Mouse (Mus musculus) gastrocnemius, postnatal 14 days (tissue): Measurements from ENCODE around the gene Mrpl19. TPM values are rescaled to one million over a fixed set of nuclear protein-coding genes. Genes with fewer than 3 reads are reported as not detected.

Experiments
- DNase-seq: peaks from one replicate; pipeline ENCODE4 v3.0.0; 2021; ENCODE audit warnings: mixed read lengths
- intact Hi-C: fragments of 180-260 bp; cut with DNase I; formaldehyde crosslinking; loops from one replicate; pipeline ENCODE4 v1.15.1; 2025; ENCODE audit warnings: low total_unique reads
- total RNA-seq, 2 experiments: library from RNA; stranded (reverse); gene quantifications; 2 replicates each; pipeline ENCODE4 v1.2.3; 2021

Mrpl19 gene
- total RNA-seq, 2 experiments from 2014 or later: 24.2 to 24.7 TPM

DNA sequence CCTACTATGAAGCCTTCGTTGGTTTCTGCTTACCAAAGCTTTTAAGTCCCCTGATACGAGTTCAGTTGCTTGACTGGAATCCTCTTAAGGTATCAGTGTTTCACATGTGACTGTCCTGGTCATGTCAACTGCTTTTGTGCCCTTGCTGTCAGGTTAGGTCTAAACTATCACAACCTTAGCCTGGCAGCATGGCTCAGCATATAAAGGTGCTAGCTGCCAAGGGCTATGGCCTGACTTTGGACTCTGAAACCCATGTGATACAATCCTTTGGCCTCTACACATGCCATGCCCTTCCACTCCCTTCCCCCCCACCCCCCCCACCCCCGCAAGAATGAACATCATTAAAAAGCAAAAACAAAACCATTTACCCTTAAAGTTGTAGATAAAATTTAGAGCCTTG is 21.3 kb downstream of the Mrpl19 start:
- no peak for DNase-seq
- intact Hi-C loops: no loop called here

DNA sequence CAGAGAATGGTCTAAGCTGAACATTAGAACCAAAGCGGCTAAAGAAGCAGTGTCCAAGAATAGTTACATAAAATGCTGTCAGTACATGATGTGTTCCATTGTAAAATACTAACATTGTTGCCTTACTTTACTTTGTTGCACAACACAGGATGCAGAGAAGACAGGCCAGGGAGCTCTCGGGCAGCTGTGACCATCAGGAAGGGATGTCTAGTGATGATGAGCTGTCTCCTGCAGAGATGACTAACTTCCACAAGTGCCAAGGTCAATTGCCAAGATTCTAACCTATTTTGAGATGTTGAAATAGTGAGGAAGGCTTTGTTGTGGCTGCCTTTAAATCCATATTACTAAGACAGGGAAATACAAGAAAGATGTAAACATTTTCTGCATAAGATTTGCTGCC is 22.5 kb downstream of the Mrpl19 start:
- intact Hi-C loops: no loop called here
- DNase-seq: no peak

DNA sequence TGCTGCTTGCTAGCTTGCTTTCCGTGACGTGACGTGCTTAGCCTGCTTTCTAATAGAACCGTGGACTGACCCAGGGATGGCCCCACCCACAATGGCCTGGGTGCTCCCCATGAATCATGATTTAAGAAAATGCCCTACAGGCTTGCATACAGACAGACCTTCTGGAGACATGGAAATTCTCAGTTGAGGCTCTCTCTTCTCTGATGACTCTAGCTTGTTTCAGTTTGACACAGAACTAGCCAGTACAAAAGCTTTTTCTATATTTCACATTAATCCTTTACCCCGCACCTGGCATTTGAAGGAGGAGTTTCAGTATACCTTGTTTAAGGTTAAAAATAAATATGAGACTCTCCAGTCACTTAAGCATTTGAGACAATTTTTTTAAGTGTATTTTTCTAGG is 24.0 kb downstream of the Mrpl19 start:
- DNase-seq: no peak

DNA sequence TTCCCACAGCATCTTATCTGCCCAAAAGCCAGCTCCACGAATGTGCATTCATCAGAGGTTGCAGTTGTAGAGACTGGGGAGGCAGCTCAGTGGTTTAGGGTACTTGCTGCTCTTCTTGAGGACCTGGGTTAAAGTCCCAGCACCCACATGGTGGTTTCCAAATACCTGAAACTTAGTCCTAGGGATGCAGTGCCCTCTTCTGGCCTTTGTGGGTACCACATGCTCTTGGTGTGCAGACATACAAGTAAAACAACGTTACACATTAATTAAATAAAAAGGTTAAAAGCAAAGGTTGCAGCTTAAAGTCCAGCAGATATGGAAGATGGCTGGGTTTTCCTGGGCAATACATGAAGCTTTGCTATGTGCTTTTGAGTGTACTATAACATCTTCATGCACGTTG is 32.5 kb downstream of the Mrpl19 start:
- intact Hi-C loops: no loop called here

More for the DNA sequence above, 24.0 kb downstream of the Mrpl19 start:
- intact Hi-C loops: no loop called here

DNA sequence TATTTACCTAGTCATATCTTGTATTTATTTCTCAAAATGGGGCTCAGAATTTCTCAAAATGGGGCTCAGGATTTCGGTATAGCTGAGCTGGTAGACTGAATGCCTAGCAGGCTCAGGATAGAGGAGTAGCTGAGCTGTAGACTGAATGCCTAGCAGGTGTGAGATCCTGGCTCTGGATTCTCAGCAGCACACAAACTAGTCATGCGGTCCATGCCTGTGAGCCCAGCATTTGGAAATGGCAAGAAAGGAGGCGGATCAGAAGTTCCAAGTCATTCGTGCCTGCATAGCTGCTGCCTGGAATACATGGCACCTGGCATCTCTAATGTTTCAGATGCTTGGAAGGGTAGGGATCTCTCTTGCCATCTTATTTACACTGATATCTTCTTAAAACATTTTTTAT is 36.4 kb downstream of the Mrpl19 start:
- intact Hi-C loops: no loop called here
- no peak for DNase-seq

More for the DNA sequence above, 32.5 kb downstream of the Mrpl19 start:
- DNase-seq: no peak

DNA sequence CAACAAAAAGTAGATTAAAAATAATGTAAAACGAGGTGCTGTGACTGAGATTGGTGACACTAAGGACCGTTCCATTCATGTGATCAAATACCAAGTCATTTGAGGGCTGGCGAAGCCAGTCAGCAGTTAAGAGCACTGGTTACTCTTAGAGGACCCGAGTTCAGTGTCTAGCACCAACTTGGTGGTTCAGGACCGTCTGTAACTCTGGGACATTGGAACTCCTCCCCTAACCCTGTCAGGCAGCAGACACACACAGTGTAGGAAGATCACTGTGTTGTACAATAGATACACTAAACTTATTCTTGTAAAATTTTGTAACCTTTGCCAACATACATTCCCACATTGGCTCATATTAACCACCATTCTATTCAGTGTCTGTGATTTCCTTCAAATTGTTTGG is 41.5 kb downstream of the Mrpl19 start:
- intact Hi-C loops: no loop called here
- DNase-seq: no peak

DNA sequence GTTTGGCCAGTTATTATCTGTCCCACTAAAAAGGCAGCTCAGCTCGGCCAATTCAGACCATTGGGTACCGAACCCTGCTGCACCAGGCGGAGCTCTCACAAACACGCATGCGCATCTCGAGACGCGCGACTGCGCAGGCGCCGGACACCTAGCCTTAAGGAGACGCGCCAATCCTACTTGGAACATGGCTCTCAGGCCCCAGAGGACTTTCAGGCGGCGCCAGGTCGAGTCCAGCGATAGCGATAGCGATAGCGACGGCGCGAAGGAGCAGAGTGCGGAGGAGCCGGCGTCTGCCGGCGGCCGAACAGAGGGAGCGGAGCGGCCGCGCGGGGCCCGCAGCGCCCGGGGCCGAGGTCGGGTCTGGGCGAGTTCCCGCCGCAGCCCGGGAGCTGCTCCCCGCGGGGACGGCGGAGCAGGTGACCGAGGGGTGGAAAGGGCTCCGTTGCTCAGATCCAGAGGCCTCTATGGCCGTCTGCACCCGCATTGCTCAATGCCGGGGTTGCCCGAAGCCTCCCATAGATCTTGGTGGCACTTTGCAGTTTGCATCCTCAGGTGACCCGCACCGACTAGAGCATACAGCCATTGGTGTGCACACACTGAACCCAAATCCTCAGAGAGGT is 42.1 kb downstream of the Mrpl19 start, which contains the start of gene Gcfc2:
Gene Gcfc2 (plus strand): TSS at position 147 of the 620 bp plus-strand sequence.
- intact Hi-C loops: no loop called here
- DNase-seq: peak; percentile 90

DNA sequence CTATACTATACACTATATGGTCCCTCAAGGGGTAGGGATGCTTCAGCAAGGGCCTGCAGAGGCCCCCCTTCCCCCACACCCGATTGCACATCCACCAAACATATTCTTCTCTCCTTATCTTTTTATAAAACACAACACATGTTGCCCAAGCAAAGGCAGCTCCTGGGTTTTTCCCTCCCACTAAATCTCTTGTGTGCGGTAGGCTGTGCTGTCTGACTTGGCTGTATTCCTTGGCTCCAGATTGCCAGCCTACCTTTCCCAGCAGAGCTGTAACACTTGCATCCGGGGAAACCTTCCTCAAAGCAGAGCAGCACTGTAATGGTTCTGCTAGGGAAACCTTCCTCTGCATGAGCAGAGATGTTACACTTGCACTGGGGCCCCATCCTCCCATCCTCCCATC is 53.6 kb downstream of the Mrpl19 start:
- intact Hi-C loops: no loop called here
- no peak for DNase-seq

DNA sequence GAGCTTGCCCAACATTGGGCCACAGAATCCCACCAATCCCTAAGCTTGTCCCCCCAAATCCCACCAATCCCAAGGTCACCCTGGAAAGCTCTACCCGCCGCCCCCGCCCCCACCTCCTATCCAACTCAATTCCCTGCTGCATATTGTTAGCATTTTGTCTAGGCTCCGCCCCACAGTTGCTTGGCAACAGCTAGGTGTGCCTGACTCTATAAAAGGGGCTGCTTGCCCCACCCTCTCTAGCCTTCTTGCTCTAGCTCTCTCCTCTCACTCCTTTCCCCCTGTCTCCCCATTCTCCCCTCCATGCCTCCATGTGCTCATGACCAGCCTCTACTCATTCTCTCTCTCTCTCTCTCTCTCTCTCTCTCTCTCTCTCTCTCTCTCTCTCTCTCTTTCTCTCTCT is 54.0 kb downstream of the Mrpl19 start:
- intact Hi-C loops: no loop called here
- DNase-seq: no peak

DNA sequence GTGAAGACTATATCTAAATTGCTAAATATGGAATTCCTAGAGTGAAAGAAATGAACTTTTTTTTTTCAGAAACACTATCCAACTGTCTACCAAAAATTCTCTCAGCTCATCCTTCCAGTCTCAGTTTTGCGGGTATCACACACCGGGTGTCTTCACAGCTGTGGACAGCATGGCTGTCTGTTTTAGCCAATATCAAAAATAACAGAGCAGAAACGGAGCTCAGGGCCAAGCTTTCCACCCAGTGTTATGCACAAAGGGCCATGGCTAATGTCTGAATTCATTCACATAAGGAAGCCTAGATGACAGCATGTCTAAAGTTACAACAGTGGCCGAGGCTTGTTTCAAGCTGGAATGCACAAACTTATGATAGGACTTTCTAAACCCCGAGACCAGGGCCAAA is 54.5 kb downstream of the Mrpl19 start:
- no peak for DNase-seq
- intact Hi-C loops: no loop called here

DNA sequence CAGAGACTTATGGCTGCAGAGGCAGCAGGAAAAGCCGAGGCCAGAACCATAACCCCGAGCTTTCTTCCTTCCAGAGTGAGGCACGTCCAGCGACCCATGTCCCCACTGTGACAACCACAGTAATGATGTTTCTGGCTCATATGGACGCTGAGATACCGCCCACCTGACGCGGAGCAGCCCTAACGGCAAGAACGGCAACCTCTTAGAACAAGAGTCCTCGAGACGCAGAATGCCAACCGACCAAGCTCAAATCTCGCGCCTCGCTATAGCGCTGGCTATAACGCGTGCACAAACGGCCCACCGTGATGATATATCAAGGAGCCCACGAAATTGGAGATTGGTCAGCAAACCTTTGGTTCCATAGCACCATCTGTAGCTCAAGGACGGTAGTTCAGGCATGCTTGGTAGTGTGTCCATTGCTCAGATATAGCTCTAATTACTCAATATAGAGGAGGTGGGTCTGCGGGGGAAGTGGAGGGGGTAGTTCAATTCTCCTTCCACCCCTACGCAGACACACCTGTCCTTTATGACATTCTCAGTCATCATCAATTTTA is 55.4 kb downstream of the Mrpl19 start:
- intact Hi-C loops: no loop called here
- no peak for DNase-seq

Other genes with a start within 250 kb of the Mrpl19 start
- gene Gcfc2, start 42.3 kb downstream of the Mrpl19 start, total RNA-seq: 1 to 10 TPM; 2.5 to 2.8 TPM
- 1 to 10 TPM; 1.0 to 1.3 TPM for gene Eva1a, start 75.1 kb upstream of the Mrpl19 start, total RNA-seq